Mouse (Mus musculus) spleen, embryonic (tissue): ENCODE measurements around the gene Sgcd.

Experiments
- CTCF ChIA-PET: fragments of 350-600 bp; sonication (Branson Sonifier 250); formaldehyde crosslinking; loops from one replicate; lab custom pipeline; 2022; lab: Charles Lee

Gene Sgcd

DNA sequence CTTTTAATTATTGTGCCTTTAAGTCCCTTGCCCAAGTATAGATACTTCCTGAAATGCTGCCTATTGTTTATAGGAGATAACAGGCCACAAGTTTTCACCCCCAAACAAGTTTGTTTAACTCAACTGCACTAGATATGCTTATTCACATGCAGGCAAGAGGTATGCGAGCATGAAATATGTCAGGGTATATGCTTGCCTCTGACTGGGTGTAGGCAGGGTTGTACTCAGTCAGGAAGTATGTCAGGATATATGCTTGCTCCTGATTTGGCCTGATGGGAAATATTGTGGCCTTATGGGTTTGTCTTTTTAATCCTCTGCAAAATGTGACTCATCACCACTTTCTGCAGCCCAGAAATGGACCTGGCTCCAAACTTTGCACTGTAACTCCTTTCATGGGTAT is 694.0 kb downstream of the Sgcd start:
- CTCF ChIA-PET = no interaction called here

DNA sequence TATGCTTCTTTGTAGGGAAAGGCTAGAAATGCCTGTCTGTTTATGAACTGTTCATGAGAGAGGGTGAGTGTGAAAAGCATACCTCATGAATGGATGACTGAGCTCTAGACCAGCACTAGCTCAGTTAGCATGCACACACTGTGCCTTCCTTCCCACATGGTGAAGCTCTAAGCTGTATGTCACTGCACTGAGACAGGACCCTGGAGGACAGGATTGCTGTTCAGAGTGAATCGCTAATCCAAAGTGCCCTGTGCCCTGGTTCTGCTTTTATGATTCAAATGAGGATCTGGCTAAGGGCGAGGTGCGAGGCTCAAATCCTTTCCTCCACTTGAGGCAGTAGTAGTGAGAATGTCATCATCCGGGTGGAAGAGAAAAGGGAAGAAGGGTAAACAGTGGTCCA is 712.2 kb downstream of the Sgcd start:
- CTCF ChIA-PET = interaction anchor here (0.6 kb wide), 1 partner anchor 9 kb away, joined by 5 read pairs; no protein-coding TSS in a partner anchor

DNA sequence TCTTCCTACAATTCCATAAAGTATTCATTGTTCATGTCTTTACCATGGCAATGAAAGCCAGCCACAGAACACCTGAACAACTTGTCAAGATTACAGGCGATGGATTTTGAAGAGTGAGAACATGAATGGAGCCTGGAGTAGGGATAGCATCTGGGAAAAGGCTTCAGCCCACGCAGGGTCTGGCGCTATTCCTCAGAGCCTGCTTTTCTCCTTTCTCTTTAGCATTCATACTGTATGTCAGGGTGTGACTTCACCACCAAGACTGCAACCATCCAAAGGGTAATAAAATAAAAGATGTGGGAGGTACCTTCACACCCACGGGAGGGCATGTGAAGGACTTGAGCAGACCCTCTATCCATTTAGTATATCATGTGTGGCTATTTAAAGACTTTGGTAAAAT is 720.2 kb downstream of the Sgcd start:
- CTCF ChIA-PET = no interaction called here

DNA sequence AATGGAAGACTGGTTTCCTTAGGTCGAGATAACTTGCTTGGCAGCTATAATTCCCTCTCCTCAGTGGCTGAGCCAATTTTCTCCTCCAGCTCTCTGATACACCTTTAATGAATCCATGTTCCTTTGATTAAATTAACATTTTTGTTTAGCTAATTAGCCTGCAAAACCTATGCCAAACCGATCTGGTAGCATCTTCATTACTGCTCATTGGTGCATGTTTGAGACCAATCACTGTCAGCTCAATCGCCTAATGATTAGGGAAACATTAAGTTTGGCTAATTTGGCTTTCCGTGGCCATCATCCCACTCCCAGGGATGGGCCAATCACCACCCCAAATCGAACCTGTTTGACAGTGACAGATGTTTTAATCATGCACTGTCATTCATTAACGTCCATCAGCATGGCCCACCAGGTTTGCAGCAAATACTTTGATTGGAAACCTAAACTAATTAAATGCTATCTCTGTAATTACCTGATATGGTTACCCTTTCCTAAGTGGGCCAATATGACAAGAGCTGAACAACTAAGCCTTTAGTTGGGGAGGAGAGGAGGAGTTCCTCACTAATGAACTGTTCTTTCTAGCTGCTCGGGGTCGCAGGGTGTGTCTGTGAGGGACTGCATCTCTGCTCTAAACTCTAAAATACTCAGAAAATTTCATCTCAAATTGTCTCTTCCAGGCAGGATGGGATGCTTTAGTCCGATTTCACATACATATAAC is 724.3 kb downstream of the Sgcd start:
- CTCF ChIA-PET = no interaction called here

DNA sequence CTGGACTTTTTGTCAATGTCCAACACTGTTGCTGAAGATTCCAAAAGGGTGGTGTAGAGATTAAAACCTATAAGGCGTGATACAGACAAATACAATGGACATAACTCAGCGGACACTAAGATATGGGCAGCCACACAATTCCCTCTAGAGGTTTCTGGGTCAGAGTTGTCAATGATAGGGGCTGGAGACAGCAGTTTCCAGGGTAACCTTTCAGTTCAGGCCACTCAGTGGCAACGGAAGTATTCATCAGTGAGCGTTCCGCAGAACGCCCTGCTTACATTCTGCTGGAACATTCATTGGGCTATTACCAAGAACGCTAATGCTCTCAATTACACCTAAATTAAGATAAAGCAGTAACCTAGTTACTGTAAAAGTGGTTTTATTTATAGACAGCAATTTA is 738.5 kb downstream of the Sgcd start:
- CTCF ChIA-PET = interaction anchor here (0.5 kb wide), 1 partner anchor 607 kb away, joined by 3 read pairs; no protein-coding TSS in a partner anchor

DNA sequence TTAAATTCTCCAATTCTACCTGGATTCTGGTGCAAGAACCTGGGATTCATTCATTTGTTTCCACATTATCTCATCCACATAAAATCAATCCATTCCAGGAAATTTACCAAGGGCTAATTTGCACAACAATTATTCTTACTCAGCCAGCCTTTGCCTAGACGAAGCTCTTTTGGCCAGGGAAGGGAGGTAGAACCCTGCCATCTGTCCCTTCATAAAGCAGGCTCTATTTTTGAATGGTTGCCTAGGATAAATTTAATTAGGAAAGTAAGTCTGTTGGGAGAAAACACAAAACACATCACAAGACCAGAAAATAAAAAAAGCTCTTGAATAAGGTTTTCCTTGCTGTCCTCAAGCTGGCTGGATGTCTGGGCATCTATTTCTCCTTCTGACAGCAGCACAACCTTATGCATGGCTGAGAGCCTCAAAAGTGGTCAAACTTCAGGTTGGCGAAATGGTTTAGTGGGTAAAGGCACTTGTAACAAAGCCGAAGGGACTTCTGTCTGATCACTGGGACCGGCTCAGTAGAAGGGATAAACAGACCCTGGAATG is 740.4 kb downstream of the Sgcd start:
- CTCF ChIA-PET = no interaction called here

DNA sequence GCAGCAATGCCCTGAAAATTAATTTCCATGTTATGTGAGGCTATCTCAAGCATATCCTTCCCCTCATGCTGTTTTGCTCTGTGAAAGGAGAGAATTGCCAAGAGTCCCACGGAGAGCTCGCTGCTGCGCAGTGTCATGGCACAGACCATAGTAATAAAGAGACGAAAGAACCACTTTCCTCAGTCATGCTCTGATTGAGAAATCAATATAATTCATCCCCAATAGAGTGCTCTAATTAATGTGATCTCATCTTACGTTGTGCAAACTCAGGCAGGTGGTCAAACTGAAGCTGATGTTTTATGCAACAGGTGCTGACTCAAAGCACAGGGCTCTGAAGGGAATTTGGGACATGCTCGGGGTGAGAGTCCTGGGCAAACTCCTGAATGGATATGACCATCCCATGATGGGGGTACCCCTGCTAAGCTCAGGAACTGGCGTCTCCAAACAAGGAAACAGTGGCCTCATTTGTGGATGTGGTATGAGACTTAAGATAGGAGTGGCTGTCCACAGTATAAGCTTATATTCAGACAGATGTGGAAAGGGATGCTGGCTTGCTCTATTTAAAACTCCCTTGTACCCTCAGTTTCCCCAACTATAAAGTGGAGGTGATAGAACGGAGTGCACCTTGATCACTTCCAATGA is 740.9 kb downstream of the Sgcd start:
- CTCF ChIA-PET = no interaction called here

DNA sequence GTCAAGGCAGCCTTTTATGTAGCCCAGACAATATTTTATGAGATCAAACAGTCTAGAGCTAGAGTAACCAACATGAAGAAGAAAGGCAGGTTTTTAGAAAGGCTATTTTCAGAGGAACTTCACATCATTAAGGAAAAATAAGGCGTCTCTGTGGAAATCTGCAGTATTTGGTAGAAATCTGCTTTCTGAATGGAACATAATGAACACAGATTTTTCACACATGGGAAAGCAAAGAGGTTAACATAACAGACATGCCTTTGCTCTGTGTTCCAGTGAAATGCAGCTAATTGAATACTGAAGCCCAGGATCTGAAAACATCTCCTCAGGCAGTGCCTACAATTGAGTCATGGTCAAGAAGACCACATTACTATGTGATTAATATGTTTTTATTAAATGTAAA is 746.4 kb downstream of the Sgcd start:
- CTCF ChIA-PET = no interaction called here

DNA sequence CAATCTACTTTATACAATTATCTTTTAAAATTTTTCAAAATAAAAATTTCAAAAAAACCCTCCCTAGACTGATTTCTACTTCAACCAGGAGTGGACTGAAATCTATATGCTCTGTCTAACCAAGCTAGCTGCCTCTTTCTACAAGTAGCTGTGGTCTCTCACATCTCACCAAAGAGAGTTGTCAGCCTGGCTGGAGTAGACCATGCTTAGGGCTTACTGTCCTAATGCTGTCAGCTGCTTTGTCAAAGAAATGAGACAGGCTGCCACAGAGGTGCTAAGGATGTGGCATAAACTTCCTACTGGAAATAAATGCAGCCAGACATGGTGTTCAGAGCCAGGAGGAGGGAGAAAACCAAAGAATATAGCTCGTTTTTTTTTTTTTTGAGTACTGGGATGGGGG is 760.5 kb downstream of the Sgcd start:
- CTCF ChIA-PET = interaction anchor here (0.6 kb wide), 1 partner anchor 1174 kb away, joined by 4 read pairs; no protein-coding TSS in a partner anchor

DNA sequence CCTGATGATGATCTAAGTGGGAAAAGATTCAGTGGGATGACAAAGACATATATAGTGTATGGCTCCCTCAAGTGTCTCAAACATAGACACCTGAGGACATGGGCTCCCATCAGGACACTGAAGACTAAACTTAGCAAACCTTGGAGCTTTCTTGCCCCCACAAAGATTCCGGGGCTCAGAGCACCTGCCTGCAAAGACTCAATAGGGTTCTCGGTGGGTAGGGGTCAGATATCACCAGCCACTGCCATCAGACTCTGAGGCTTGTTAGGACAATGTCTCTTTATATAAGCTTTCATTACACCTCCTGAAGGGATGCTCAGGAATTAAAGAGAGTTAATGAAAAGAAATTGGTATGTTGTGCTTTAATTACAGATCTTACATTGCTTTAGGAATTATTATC is 764.6 kb downstream of the Sgcd start:
- CTCF ChIA-PET = no interaction called here

DNA sequence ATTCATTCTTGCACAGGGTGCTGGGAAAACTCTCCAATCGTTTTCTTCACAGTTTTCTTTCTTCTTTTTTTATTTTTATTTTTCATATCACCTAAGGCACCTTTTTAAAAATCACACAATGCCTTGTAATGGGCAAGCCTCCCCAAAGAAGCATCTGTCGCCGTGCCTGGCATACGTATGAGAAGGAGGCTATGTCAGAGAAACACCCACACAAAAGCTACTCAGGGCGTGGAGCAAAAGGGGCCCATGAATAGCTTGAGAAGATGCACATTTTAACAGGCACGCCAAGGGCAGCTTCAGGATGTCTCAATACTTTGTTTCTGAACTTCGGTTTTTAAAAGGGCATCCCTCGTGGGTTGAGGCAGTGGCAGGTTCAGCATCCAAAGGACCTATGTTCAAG is 777.2 kb downstream of the Sgcd start:
- CTCF ChIA-PET = no interaction called here

DNA sequence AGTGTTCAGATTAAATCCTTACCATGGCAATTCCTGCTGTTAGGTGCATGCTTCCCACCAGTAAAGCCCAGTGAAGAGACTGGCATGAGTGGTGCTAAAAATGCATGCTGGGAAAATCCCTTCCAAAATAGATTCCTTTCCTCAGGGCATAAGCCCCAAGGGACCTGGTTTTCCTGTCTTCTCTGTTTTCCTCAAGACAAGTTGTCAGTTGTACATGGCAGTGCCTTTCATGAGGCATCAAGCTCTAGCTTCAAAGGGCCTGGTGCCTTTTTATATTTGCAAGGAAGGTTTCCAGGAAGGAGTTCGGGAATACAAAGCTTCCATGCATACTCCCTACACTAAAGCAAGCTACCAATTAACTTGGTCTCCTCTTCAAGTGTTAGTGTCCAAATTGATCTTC is 782.3 kb downstream of the Sgcd start:
- CTCF ChIA-PET = no interaction called here

DNA sequence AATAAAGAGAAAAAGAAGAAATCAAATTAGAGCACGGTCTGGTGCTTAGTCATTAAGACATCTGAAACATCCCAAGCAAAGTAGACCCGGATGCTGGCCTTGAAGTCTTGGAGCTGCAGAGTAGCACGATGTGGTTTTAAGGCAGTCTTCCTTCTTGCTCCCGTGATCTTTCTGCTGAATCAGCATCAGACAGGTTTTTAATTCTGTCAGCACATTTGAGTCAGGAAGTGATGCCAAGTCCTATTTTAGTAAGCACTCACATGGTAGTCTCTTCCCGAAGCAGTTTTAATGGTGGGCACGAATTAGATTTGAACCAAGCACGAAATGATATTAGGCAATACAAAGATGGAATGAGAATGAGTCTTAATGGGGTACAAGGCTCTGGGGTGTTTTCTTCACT is 789.7 kb downstream of the Sgcd start:
- CTCF ChIA-PET = no interaction called here

DNA sequence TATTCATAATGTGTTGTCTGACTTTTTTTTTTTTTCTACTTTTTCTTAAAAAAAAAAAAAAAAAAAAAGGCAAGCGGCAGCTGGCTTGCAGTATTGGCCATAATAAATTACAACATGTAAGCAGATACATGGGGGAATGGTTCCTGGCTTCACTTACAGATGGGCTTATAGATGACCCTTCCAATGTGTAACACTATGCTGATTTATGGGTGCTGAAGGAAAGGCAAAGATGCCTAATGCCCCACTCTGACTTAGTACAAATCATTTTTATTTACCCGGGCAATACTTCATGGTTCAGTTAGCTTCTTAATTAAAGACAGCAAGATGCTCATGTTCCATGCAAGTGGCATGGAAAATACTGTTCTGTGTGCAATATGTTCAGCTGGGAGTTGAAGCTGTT is 800.2 kb downstream of the Sgcd start:
- CTCF ChIA-PET = no interaction called here

DNA sequence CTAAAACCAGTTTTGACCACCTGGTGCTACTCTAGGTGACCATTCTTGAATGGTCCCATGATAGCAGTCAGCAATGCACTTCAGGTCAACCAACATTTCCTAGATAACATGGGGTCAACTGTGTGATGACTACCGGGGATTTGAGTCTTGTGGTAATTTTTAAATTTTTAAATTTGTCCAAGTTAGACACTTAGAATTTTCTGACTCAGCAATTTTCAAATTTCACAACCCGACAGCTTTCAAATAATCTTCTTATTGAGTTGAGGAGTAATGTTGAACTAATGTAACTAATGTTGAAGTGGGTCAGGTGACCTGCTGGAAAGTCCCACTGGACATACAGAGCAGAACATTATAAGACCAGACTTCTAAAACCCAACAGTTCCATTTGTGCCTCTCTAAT is 813.8 kb downstream of the Sgcd start:
- CTCF ChIA-PET = no interaction called here

DNA sequence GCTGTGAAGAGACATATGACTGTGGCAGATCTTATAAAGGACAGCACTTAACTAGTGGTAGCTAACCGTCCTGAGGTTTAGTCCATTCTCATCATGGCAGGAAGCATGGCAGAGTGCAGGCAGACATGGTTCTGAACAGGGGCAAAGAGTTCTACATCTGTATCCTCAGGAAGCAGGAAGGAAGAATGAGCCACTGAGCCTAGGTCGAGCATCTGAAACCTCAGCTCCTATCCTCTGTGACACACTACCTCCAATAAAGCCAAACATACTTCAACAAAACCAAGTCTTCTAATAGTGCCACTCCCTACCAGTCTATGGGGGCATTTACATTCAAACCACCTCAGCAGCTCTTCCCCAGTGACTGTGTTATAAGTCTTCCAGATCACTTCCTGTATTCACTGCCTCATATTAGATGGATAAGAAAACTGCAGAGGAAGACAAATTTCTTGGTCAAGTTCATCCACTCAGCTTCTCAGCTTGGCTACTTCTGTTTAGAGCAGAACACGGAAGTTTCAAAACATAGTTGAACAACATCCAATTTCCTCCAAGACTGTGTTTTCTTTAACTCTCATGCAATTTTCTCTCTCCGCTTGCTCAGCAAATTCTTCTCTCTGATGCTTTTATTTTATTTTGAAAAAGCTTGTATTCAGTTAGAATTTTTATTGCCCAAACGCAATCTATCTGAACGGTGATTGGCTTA is 817.7 kb downstream of the Sgcd start:
- CTCF ChIA-PET = no interaction called here

DNA sequence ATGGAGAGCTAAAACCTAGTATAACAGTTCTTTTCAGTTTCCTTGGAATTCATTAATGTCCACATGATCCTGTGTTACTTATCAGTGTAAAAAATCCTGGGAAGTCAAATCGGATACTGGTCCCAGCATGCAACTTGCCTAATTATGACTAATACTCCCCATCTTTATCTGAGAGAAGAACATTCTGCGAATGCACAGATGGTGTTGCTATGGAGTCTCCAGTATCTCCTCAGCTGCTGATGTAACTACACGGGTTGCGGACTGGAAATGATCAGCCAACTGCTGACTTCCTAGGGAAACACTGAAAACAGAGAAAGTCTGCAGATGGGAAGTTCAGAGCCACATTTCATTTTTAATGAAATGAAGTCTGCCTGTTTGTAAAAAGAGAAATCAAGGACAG is 821.4 kb downstream of the Sgcd start:
- CTCF ChIA-PET = interaction anchor here (0.6 kb wide), 1 partner anchor 420 kb away, joined by 5 read pairs; no protein-coding TSS in a partner anchor

DNA sequence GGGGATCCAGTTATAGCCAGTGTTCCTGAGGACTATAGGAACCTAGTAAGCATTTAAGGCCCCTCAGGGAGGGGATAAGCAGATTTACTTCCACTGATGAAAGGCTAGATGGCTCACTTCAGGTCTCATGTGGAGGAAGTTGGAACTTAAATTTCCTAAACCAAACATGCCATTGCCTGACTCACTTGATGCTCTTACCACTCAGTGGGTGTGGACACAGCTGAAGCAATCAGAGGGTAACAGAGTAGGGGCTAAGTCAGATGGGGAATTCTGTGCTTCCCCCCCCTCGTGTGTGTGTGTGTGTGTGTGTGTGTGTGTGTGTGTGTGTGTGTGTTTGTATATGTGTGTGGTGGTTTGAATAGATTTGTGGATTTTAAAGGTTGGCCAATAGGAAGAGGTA is 830.7 kb downstream of the Sgcd start:
- CTCF ChIA-PET = no interaction called here

DNA sequence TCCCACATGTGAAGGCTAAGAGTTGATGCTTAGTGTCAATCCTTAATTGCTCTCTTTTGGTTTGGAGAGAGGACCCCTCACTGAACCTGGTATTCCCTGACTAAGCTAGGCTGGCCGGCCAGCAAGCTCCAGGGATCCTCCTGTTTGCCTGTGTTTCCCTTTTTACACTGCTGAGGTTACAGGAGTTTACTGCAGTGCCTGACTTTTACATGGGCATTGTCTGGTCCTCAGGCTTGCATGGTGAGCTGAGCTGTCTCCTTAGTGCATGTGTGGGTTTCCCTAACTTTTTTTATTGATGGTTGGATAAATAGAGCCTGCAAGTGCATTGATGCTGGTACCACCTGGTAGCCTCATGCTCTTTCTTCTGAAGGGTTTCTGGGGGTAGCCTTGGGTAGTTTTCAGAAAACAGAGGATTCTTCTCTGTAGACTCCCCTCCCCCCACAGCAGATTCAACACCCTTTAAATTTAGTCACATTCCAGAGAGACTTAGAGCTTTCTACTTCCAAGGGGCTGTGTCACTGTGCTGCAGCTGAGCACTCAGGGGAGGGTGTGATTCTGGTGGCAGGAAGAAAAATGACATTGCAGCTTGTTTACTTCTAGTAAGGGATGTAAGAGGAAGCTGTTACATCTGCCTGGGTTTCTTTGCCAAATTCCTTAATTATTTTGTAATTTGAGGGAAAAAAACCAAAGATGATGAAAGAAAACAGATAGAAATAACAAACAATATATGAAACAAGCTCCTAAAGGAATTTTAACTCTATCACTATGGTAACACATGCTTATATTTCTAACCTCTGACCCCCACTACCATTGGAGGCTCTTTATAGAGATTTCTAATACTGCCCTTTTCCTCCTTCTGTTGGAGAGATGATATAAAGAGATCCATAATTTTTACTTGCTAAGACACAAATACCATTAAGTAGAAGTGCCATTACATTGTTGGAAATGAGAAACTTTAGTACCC is 831.8 kb downstream of the Sgcd start:
- CTCF ChIA-PET = no interaction called here

DNA sequence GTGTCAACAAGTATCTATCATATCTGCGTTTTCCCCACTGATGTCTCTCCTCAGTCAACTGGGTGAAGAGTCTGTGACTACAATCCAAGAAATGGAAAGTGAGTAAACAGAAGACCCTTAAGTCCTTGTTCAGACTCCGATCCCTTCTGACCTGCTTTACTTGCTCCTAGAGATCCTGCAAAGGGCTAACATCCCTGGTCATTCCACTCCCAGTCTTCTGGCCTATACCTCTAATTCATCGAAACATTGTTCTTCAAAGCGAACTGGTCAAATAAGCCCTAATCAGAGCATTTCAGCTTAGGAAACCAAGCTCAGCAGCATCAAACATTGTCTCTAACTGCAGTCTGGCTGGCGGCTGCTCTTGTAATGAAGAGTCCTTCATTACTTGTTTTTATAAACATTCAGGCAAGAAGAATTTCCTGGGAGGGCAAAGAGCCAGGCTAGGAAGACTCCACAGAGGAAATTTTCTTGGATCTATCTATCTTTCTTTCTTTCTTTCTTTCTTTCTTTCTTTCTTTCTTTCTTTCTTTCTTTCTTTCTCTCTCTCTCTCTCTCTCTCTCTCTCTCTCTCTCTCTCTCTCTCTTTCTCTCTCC is 833.8 kb downstream of the Sgcd start:
- CTCF ChIA-PET = no interaction called here

DNA sequence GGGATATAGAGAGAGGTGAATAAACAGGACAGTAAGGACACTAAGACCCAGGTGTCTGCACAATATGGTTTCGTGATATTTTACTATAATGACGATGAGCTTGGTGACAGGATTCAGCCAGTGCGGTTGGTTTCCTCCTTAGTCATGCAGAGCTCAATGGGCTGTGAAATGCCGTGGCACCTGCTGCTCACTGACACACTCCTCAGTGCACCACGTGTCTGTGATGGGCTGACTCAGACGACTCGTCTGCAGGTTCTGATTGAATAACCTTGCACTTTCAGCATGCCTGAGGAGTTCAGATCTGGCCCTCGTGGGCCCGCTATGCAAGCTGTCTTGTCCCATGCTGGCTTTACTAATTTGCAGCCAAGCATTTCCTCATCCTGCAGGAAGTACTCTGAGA is 839.2 kb downstream of the Sgcd start:
- CTCF ChIA-PET = no interaction called here
